Mouse (Mus musculus) brain, embryonic 14.5 days (tissue): Measurements from ENCODE around the gene Sgpp2.

ENCODE experiments used
- CTCF ChIP-seq: fragments of 200-500 bp; IDR thresholded peaks from 2 replicates; pipeline ENCODE4 v1.5.1; 2012; ENCODE audit warnings: inconsistent platforms, mild to moderate bottlenecking, moderate library complexity, borderline replicate concordance; ENCODE audit not compliant: insufficient read depth, insufficient read length; ENCODE audit errors: extremely low read depth
- POLR2A ChIP-seq: fragments of 200-500 bp; IDR thresholded peaks from 2 replicates; pipeline ENCODE4 v1.6.1; 2012; ENCODE audit warnings: mild to moderate bottlenecking, inconsistent platforms, borderline replicate concordance; ENCODE audit not compliant: poor library complexity, insufficient read depth, insufficient read length, severe bottlenecking; ENCODE audit errors: extremely low read depth

DNA sequence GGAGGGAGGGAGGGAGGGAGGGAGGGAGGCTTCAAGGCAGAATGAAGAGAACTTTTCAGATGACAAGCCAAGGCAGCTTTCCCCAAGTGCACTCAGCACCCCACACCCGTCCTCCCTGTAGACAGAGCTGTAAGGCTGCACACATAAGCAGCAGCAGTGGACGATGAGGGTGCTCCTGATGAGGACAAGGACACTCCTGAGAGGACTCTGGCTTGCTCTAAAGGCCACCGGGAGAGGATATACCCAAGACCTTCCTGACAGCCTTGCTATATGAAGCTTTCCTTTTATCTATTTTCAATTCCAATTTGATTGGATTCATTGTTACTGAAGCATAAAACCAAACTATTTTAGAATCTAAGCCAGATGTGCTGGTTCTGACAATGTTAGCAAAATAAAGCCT, 116.7 kb downstream of the Sgpp2 start:
- TF ChIP-seq CTCF (no peak), POLR2A (no peak)
